Mouse (Mus musculus): ENCODE measurements around the gene Rbms3.
A peak's percentile ranks its signal among the peaks of the same experiment; 100 is the strongest.

Gene Rbms3

GRCm38 (mm10) chr9:116903304-116903993, 726.3 kb downstream of the Rbms3 start:
- no peak for DNase-seq (ENCODE audit: low read depth, low spot score)

- no peak for DNase-seq (ENCODE audit: low read depth, low spot score)
Observed at GRCm38 (mm10) chr9:116899403-116899802, 730.3 kb downstream of the Rbms3 start.

- no peak for DNase-seq (ENCODE audit: low read depth, low spot score)
Observed at GRCm38 (mm10) chr9:116886973-116887680, 742.6 kb downstream of the Rbms3 start.

DNA sequence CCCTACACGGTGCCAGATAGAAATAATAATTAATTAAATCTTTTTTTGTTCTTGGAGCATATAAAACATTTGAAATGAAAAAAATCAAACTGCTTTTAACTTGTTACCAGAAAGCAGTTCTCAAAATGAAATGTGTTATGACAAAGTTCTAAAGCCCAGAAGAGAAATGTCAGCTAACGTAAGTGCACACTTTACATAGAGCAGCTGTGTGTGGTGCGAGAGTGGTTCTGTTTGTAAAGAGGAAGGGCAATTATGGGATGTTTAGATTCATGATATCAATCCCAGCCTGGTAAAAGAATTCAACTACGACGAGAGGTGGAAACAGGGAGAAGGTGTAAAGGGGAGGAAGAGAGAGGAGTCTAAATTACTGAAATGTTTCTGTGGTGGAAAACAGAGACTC, 744.1 kb downstream of the Rbms3 start:
- DNase-seq (ENCODE audit: low read depth, low spot score): no peak

- DNase-seq (ENCODE audit: low read depth, low spot score): no peak
Observed at GRCm38 (mm10) chr9:116880503-116880902, 749.2 kb downstream of the Rbms3 start.

GRCm38 (mm10) chr9:116879600-116880457, 749.9 kb downstream of the Rbms3 start:
- no peak for DNase-seq (ENCODE audit: low read depth, low spot score)

DNA sequence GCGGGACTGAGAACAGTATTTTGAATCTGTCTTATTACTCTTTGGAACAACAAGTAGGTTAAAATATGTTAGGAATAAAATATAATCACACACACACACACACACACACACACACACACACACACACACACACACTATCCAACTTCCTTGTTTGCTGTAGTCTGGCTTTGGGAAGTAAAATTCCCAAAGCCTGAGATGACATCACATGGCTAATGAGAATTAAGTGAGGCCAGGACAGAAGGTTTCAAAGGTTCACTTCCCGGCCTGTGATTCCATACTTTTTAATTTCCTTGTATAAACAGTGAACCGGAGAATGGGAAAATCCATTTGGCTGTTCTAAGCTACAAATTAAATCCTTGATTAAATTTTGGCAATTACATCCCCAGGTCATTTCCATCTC, 752.9 kb downstream of the Rbms3 start:
- DNase-seq (ENCODE audit: low read depth, low spot score): no peak

DNA sequence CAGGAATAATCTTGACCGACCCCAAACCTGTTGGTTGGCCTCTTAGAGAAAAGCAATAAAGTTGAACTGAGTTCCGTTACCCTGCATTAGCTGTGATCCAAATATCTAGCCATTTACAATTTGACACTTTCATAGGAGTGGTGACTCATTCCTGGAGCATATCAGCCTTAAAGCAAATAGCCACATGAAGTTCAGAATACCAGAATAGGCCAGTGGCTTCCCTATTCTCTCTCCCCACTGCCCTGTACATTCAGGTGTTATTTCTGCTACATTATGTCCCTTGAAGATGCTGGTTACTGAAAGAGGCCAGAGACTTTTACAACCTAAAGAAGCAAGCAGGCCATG, 755.8 kb downstream of the Rbms3 start:
- no peak for DNase-seq (ENCODE audit: low read depth, low spot score)

DNA sequence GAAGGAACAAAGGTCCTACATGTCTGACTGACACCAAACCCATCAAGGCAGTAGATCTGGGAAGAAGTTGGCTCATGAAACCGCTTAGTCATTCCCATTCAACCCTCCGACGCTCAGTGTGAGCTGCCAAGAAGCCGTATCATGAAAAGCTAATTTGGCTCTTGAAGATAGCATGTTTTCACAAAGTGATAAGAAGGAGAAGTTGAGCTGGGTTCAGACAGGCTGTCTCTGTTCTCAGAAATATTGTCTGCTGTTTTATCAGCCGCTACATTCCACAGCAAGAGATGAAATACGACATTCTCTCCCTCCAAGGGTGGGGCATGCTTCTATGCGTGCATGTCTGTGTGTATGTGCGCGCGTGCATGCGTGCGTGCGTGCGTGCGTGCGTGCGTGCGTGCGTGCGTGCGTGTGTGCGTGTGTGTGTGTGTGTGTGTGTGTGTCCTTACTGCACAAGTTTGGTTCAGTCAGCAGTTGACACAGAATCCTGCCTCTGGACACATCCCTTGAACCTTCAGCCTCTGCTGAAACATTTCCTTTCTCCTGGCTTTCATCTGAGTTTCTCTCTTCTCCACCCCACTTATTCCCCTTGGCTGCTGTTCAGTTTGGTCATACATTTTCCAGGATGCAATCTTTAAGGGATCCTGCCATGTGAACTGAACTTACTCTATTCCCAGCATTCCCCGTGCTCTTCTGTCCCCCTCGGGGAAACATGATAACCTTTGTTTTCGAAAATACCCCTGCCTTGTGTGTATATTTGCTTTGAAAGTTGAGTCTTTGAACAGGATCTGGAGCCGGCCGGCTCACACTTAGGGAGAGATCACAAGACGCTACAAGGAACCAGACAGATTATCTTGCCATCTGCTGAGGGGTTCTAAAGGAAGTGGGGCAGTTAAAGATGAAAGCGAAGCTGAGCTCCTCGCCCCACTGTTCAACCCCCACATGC, 756.4 kb downstream of the Rbms3 start:
- DNase-seq (ENCODE audit: low read depth, low spot score): peak; percentile 10

- no peak for DNase-seq (ENCODE audit: low read depth, low spot score)
Observed at GRCm38 (mm10) chr9:116872346-116872745, 757.4 kb downstream of the Rbms3 start.

DNA sequence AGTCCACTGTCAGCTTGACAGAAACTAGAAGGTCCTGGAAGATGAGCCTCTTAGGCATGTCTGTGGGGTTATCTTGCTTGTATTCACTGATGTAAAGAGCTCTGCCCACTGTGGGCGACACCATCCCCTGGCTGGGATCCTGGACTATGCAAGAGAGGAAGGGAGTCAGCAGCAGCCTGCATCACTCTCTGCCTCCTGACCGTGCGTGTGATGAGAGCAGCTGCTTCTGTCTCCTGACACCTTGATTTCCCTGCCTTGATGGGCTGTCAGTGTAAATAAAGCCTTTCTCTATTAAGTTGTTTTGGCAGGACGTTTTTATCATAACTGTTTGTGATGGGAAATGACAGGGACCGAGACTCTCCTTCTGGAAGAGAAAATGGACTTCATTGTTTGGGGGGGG, 758.1 kb downstream of the Rbms3 start:
- DNase-seq (ENCODE audit: low read depth, low spot score): no peak

- DNase-seq (ENCODE audit: low read depth, low spot score): no peak
Observed at GRCm38 (mm10) chr9:116866060-116866459, 763.7 kb downstream of the Rbms3 start.

DNA sequence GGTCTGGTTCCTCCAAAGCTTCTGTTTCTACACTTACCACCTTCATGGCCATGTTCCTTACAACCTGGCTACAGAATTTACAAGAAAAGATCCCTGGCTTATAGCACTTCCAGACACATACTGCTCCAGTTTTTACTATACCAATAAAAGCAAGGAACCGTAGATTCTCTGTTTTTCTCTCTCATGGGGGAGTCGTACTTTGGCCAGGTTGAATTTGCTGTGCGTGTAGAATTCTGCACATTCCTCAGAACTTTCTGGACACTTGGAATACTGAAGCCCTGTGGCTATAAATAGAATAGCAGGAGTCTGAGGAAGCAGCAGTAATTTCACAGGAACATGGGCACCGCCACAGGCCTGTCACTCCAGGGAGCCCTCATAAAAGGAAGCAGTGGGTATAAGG, 766.1 kb downstream of the Rbms3 start:
- no peak for DNase-seq (ENCODE audit: low read depth, low spot score)

DNA sequence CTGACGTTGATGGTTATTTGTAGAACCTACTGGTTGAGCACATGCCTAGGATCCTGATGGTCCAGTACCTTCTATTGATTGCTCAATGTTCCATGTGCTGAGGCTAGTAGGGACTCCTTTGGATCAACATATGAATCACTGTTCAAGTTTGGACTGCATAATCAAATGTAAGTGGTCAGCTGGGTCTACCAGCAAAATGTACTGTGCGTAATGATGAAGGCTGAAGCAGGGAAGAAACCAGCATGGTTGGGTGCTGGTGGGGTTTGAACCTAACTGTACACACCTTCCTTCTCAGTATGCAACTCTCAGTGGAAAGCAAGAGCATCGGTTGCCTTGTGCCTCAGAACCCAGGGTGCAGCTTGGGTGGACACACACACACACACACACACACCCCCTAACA, 767.4 kb downstream of the Rbms3 start:
- no peak for DNase-seq (ENCODE audit: low read depth, low spot score)

- no peak for DNase-seq (ENCODE audit: low read depth, low spot score)
Observed at GRCm38 (mm10) chr9:116857861-116858595, 771.7 kb downstream of the Rbms3 start.

- DNase-seq (ENCODE audit: low read depth, low spot score): no peak
Observed at GRCm38 (mm10) chr9:116857151-116857550, 772.6 kb downstream of the Rbms3 start.

- DNase-seq (ENCODE audit: low read depth, low spot score): no peak
Observed at GRCm38 (mm10) chr9:116855744-116856143, 774.0 kb downstream of the Rbms3 start.

GRCm38 (mm10) chr9:116848905-116849304, 780.8 kb downstream of the Rbms3 start:
- DNase-seq (ENCODE audit: low read depth, low spot score): no peak

DNA sequence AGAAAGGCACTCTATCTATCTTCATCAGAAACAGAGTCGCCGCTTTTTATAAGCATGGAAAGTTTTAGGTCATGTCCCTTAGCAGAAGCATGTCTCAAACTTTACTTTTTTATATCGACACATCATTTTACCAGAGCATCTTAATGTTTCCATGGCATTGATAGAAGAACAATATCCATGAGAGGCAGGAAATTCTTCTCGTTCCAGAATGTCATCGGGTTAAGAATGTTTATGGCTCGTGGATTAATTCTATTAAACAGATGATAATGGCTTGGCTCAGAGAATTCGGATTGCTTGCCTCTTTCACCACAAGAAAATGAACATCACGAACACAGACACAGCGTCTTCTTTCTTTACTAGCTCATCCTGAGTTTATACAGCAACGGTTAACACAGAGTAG, 781.5 kb downstream of the Rbms3 start:
- DNase-seq (ENCODE audit: low read depth, low spot score): no peak

DNA sequence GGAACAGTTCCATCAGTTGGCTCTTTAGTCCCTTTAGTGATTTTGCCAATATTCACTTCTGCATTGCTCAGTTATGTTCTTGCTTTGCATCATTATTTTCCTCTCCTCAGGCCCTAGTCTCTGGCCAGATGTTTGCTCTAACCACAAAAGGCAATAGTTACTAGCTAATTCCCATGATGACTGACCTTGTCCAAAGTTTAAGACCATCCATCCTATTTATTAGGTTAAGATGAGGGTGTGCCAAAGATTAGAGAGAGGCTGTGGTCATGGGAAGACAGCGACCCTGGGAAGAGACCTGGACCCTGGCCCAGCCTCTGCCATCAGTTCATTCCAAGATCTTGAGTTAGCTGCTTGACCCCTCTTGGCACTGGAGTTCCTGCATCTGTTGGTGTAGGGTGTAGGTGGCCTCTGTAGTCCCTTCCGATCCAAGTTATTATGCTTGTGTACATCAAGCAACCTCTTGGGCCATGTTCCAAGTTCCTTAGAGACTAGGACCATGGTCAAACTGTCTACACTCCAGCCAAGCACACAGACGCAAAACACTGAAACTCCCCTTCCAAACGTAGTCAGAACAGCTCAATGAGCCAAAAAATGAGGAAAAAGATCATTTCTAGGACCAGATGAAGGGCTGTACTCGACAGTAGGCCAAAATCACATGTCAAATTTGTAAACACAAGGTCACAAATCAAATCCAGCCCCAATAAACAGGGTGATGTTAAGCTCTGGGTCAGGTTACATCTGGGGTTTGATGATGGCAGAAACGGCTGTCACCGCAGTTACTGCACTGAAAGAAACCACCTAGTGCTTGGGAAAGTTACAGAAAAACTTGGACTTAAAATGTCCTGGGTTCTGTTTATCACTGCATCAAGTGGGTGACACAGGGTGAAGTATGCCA, 782.2 kb downstream of the Rbms3 start:
- DNase-seq (ENCODE audit: low read depth, low spot score): no peak

All from R1 (cell line).